Mouse (Mus musculus) spleen, embryonic (tissue): ENCODE results near the gene Cfc1.

Experiments
- CTCF ChIA-PET: fragments of 350-600 bp; sonication (Branson Sonifier 250); formaldehyde crosslinking; loops from one replicate; lab custom pipeline; 2022; lab: Charles Lee

Cfc1 gene

DNA sequence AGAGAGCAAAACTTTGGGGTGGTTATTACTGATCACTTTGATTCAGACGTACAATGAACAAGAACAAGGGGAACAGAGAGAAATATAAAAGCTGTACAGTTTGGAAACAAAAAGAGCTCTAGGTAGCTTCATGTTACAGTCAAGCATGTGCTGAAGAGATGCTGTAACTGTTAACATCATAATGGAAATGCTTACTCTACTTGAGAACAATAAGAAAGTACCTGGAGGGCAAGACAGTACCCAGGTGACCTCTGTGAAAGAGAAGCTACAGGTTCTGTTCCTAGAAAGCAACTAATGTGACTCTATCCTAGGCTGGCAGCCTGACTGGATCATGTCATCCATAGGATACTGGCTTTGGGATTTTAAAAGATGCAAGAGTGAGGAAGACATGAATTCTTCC, 11.6 kb downstream of the Cfc1 start:
- CTCF ChIA-PET = no interaction called here

- CTCF ChIA-PET = no interaction called here
These were observed 18.2 kb downstream of the Cfc1 start for GRCm38 (mm10) chr1:34553690-34554089.

- CTCF ChIA-PET = no interaction called here
These were observed 18.8 kb downstream of the Cfc1 start for GRCm38 (mm10) chr1:34554275-34554674.

DNA sequence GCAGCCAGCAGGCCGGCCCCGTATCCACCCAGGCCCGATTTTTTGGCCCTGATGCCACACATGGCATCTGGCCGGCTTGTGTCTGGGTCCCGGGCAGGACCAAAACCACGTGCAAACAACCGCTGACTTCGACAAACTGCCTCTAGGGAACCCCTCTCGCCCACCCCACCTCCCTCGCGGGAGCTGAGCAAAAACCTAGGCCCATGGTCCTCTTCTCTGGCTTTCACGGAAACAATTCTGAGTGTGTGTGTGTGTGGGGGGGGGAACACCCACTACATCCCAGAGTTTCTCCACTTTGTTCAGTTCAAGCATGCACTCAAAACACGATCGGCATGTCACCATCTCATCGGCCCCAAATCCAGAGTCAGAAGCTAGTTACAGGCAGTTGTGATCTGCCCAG, 25.4 kb downstream of the Cfc1 start, which contains the start of gene Prss40:
Gene Prss40 (minus strand): TSS at position 101 of the 400 bp plus-strand sequence.
- CTCF ChIA-PET = no interaction called here

DNA sequence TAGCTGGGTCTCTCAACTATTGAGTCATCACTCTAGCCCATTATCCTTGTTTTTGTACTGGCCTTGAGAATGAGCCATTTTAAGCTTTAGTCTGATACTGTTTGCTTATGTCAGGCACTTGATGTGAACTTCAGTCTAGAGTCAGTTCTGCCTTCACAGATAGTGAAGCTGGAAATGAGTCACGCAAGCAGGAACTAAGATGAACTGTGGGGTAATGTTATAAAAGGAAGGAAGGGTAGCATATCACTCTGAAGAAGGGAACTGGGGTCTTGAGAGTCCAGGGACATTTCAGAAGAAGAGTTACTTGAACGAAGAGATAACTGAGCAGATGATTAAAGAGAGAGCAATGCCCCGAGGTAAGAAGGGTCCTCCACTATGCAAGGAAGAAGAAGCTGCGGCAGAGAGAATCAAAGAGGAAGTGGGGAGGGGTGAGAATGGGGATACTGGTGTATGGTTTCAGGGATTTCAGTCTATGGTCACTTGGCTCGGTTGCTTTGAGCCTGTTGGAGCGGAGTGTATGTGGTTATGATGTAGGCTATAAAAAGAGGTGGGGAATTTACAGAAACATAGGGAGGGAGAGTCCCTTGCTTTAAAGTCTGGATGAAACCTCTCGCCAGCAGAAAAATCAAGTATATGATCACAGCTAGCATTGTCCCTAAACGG, 29.1 kb downstream of the Cfc1 start:
- CTCF ChIA-PET = interaction anchor here (0.6 kb wide), 1 partner anchor 1201 kb away, joined by 3 read pairs; no protein-coding TSS in a partner anchor

DNA sequence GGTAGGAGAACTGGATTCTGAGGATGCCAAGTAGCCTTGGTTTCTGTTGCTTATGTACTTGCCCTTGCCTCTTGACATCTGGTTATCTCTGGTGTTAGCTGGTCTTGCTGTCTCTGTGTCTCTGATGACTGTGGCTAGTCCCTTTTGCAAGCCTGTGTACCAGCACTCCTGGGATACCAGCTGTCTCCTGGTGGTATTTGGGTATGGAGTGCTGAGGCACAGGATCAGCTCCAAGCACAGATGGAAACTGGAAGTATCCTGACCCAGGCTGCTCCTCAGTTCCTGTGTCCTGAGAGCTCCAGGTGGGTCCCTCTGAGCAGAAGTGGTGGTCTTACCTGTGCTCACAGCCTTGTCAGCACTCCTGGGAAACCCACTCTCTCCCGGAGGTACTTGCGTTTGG, 32.7 kb downstream of the Cfc1 start:
- CTCF ChIA-PET = no interaction called here

DNA sequence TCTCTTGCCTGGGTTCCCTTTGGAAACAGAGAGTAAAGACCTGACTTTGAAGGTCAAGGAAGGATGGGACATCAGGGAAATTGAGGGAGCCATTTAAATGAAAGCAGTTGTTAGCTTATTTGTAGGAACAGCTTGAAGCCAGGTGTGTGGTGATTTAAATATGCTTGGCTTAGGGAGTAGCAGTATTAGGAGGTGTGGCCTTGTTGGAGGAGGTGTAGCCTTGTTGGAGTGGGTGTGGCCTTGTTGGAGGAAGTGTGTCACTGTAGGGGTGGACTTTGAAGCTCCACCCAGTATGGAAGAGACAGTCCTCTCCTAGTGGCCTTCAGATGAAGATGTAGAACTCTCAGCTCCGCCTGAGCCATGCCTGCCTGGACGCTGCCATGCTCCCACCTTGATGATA, 34.4 kb downstream of the Cfc1 start:
- CTCF ChIA-PET = no interaction called here

GRCm38 (mm10) chr1:34571431-34571830, 36.0 kb downstream of the Cfc1 start:
- CTCF ChIA-PET = no interaction called here

- CTCF ChIA-PET = no interaction called here
These were observed 37.8 kb downstream of the Cfc1 start for GRCm38 (mm10) chr1:34573221-34573620.

GRCm38 (mm10) chr1:34578851-34579781, 43.7 kb downstream of the Cfc1 start, which contains the start of gene Amer3:
Amer3 (plus strand) TSS chr1:34579657.
- CTCF ChIA-PET = no interaction called here

DNA sequence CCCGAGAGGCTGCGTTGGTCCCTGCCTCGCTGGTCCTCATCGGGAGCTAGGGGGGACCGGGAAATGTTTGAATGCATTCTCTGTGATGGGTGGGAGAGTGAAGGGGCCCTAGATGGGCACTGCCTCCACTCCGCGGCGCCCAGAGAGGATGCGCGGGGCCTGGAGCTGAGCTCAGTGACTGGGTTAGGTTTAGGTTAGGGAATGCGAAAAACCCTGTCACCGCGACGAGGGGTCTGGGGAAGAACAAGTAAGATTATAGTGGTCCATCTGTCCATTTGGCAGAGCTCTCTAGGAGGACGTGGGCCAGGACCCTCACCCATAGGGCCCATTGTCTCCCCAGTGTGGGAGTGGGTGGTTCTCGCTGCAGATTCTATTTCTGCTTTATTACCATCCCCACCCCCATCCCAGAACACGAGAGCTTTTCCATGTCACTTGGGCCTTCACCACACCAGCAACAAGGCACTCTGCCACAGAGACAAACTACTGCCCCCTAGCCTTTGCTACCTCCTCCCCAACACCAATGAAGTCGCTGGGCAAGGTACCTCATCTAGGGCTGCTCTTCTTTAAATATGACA, 44.4 kb downstream of the Cfc1 start:
- CTCF ChIA-PET = no interaction called here

DNA sequence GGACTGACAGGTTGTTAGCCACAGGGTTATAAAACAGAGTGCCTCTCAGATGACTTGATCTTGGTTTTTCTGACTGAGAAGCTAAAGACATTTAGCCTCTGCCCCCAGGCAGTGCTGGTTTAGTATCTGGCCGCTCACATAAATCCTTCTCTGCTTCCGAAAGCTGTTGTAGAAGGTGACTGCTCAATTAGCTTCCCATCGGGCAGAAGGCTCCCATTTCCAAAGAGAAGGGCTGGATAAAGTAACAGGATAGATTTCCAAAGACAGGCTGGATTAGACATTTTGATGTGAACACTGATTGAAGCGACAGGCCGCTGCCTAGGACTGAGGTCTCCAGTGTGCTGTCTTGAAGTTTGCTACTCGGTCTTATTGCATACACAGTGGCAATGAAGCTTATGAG, 46.8 kb downstream of the Cfc1 start:
- CTCF ChIA-PET = no interaction called here

- CTCF ChIA-PET = no interaction called here
These were observed 48.4 kb downstream of the Cfc1 start for GRCm38 (mm10) chr1:34583821-34584263.

GRCm38 (mm10) chr1:34584736-34585135, 49.3 kb downstream of the Cfc1 start:
- CTCF ChIA-PET = no interaction called here

GRCm38 (mm10) chr1:34587298-34588096, 52.0 kb downstream of the Cfc1 start:
- CTCF ChIA-PET = no interaction called here
